ENCODE assay signal across 23 mouse cellular contexts in the genomic region with DNA sequence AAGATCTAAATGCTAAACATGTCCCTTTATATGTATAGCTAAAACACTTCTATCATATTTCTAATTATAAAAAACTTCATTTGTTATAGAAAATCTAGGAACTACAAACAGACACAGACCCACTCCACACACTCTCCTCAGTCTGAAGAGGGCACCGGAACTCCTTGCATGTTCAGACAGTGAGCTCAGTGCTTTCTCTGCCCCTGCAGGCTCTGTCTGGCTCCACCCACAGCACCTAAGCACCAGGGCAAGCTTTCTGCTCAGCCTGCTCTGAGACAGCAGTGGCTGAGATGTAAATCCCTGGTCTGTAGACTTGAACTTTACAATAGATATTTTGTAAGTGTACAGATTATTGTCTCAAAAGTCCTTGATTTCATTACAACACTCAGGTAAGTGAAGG. TPM values are rescaled to one million over a fixed set of nuclear protein-coding genes. Genes with fewer than 3 reads are reported as not detected.
DNase-seq lines count a peak whose midpoint lies in the region; ATAC-seq and TF ChIP-seq lines count a peak whose summit lies in the region.
"Had no signal": no experiment of that assay in that cellular context is flagged by ENCODE, and none has a peak within 500 bp of the region (broad histone marks: within the 10 kb centered on the region; RNA-seq: fewer than 3 reads in every experiment).

No protein-coding gene starts in this region.

- peak overlapping the region; percentile 56; the same call in 1 of the 2 replicates for H3K27ac ChIP-seq in heart, embryonic 10.5 days
- no peak overlapping the region for H3K27ac ChIP-seq in heart, adult 2 months
- H3K27ac ChIP-seq in liver, postnatal 0 days (ENCODE audit: low read depth) = no peak overlapping the region
- H3K27ac ChIP-seq in intestine, embryonic 15.5 days = no peak overlapping the region
- H3K27ac ChIP-seq: embryonic facial prominence, embryonic 13.5 days; hindbrain, embryonic 15.5 days; kidney, postnatal 0 days; stomach, embryonic 15.5 days had no signal

- no peaks in the 10 kb centered on the region for H3K9me3 ChIP-seq in heart, embryonic 10.5 days
- H3K9me3 ChIP-seq in liver, postnatal 0 days (ENCODE audit: low read length) = no peaks in the 10 kb centered on the region
- no peaks in the 10 kb centered on the region for H3K9me3 ChIP-seq in intestine, embryonic 15.5 days
- H3K9me3 ChIP-seq: embryonic facial prominence, embryonic 13.5 days; hindbrain, embryonic 15.5 days; stomach, embryonic 15.5 days had no signal

- peaks cover 29% of the 10 kb centered on the region for H3K4me1 ChIP-seq in heart, embryonic 10.5 days
- peaks cover 1% of the 10 kb centered on the region for H3K4me1 ChIP-seq in heart, adult 2 months (ENCODE audit: control insufficient read depth, insufficient read depth, low read length)
- 0 out of 2 replicates have a peak, but pooled peaks cover 2% of the 10 kb centered on the region for H3K4me1 ChIP-seq in liver, postnatal 0 days (ENCODE audit: insufficient read depth)
- no peaks in the 10 kb centered on the region for H3K4me1 ChIP-seq in intestine, embryonic 15.5 days (replicated peaks)
- H3K4me1 ChIP-seq: embryonic facial prominence, embryonic 13.5 days; hindbrain, embryonic 15.5 days; stomach, embryonic 15.5 days had no signal

- 38% methylated on average over 1 of the region's 1 CpGs for WGBS in heart, embryonic 10.5 days
- 53% methylated on average over 1 of the region's 1 CpGs for WGBS in heart, adult 2 months
- WGBS in liver, postnatal 0 days (ENCODE audit: insufficient replicate concordance) = 72% methylated on average over 1 of the region's 1 CpGs
- 50% methylated on average over 1 of the region's 1 CpGs for WGBS in intestine, embryonic 15.5 days

- no peak for TF ChIP-seq CTCF in heart, adult 2 months (IDR thresholded peaks at IDR 0.05)
- peak; percentile 9; the same call in 1 of the 2 replicates for TF ChIP-seq CTCF in liver, postnatal 0 days (IDR thresholded peaks at IDR 0.05; ENCODE audit: low read depth)

- no peak overlapping the region for H3K4me2 ChIP-seq in liver, postnatal 0 days (ENCODE audit: low read depth, low read length)
- no peak overlapping the region for H3K4me2 ChIP-seq in intestine, embryonic 15.5 days (replicated peaks)
- H3K4me2 ChIP-seq: embryonic facial prominence, embryonic 13.5 days; hindbrain, embryonic 15.5 days; liver, embryonic 11.5 days; stomach, embryonic 15.5 days had no signal

- no peak for DNase-seq in heart, embryonic 10.5 days (ENCODE audit: low spot score)
- DNase-seq in heart, adult 2 months = no peak
- DNase-seq in liver, postnatal 0 days = no peak
- DNase-seq in liver = no peak
- peak; percentile 39 for DNase-seq in ZHBTc4 (ENCODE audit: low read depth, low spot score)
- peak; percentile 38 for DNase-seq in lung, postnatal 10 days
- DNase-seq in Muller cell, postnatal 12 days (ENCODE audit: inconsistent ontology term) = no peak
- DNase-seq: adrenal gland, postnatal 14 days; cerebellum, adult 11-12 months; cerebellum, postnatal 36 days; kidney, adult 11 months; left cerebral cortex, postnatal 4 days; spleen, adult 18-20 months had no signal

- ATAC-seq in liver, postnatal 0 days = no peak
- no peak for ATAC-seq in intestine, embryonic 15.5 days
- ATAC-seq: activated CD4-positive, CD25-positive, alpha-beta regulatory T cell, adult 4 months had no signal

- intact Hi-C loops in heart, adult 2 months (cut with DNase I) = no loop called here

- no peak overlapping the region for H3K9ac ChIP-seq in heart, adult 2 months (ENCODE audit: low read depth, low read length)
- H3K9ac ChIP-seq in liver, postnatal 0 days (replicated peaks) = no peak overlapping the region
- no peak overlapping the region for H3K9ac ChIP-seq in intestine, embryonic 15.5 days
- H3K9ac ChIP-seq: embryonic facial prominence, embryonic 13.5 days; hindbrain, embryonic 15.5 days; stomach, embryonic 15.5 days had no signal

- no peak for TF ChIP-seq POLR2A in heart, adult 2 months (IDR thresholded peaks at IDR 0.05; ENCODE audit: insufficient read depth, low read depth, low read length)

- no peaks in the 10 kb centered on the region for H3K27me3 ChIP-seq in heart, embryonic 10.5 days (ENCODE audit: insufficient read depth, poor library complexity, severe bottlenecking)
- no peaks in the 10 kb centered on the region for H3K27me3 ChIP-seq in heart, adult 2 months (ENCODE audit: control insufficient read depth, insufficient read depth, low read length)
- H3K27me3 ChIP-seq in liver, postnatal 0 days (ENCODE audit: insufficient read depth, low read length) = no peaks in the 10 kb centered on the region
- H3K27me3 ChIP-seq in intestine, embryonic 15.5 days (replicated peaks) = no peaks in the 10 kb centered on the region
- H3K27me3 ChIP-seq: embryonic facial prominence, embryonic 13.5 days; hindbrain, embryonic 15.5 days; stomach, embryonic 15.5 days had no signal

- peaks cover 56% of the 10 kb centered on the region for H3K36me3 ChIP-seq in heart, embryonic 10.5 days
- H3K36me3 ChIP-seq in heart, adult 2 months (ENCODE audit: control insufficient read depth, insufficient read depth, low read length) = no peaks in the 10 kb centered on the region
- H3K36me3 ChIP-seq in liver, postnatal 0 days (replicated peaks; ENCODE audit: insufficient read depth, low read length) = peaks cover 52% of the 10 kb centered on the region
- H3K36me3 ChIP-seq in intestine, embryonic 15.5 days = peaks cover 18% of the 10 kb centered on the region; the same call in 1 of the 2 replicates

- no peak for TF ChIP-seq EP300 in heart, adult 2 months (IDR thresholded peaks at IDR 0.05; ENCODE audit: insufficient read depth, low read depth, low read length)
- TF ChIP-seq EP300 in liver, postnatal 0 days (IDR thresholded peaks at IDR 0.05; ENCODE audit: low read depth) = no peak

- no peak overlapping the region for H3K4me3 ChIP-seq in heart, embryonic 10.5 days
- H3K4me3 ChIP-seq in heart, adult 2 months = no peak overlapping the region
- no peak overlapping the region for H3K4me3 ChIP-seq in liver, postnatal 0 days (ENCODE audit: low read depth, low read length)
- H3K4me3 ChIP-seq in intestine, embryonic 15.5 days (replicated peaks) = no peak overlapping the region
- H3K4me3 ChIP-seq: embryonic facial prominence, embryonic 13.5 days; hindbrain, embryonic 15.5 days; stomach, embryonic 15.5 days had no signal

- no peaks in the 10 kb centered on the region for H3K79me2 ChIP-seq in heart, adult 2 months (replicated peaks; ENCODE audit: control insufficient read depth, insufficient read depth, low read length)

RNA-seq across cellular contexts. Expression of a gene that starts 11.6 kb away (rescaled TPM):
- polyA plus RNA-seq in heart, embryonic 10.5 days (2016; fragmentation: Nextera tagmentation; extraction: Ambion mirVana) = 0.12 and 0.30 TPM in 2 replicates
- total RNA-seq in heart, adult 2 months (2021) = not detected
- polyA plus RNA-seq in heart, adult 2 months (2012; rRNA removed) = 9.1 TPM in 1 of 2 replicates, not detected in the other
- polyA plus RNA-seq in liver, postnatal 0 days (2015; fragmentation: Nextera tagmentation; extraction: Ambion mirVana) = 0.16 and 0.20 TPM in 2 replicates
- not detected in 2 replicates for polyA plus RNA-seq in intestine, embryonic 15.5 days (2015; fragmentation: Nextera tagmentation; extraction: Ambion mirVana)
- total RNA-seq: gastrocnemius, adult 8-10 months; layer of hippocampus, adult 18-20 months; megakaryocyte-erythroid progenitor cell, adult 5-6 weeks had no signal
- polyA plus RNA-seq: activated CD4-positive, CD25-positive, alpha-beta regulatory T cell, adult 4 months; kidney, postnatal 0 days; liver, embryonic 11.5 days had no signal

RNA-seq across cellular contexts. Expression of a gene that starts 28.9 kb away (rescaled TPM):
- polyA plus RNA-seq in heart, embryonic 10.5 days (2016; fragmentation: Nextera tagmentation; extraction: Ambion mirVana) = 43.5 and 53.9 TPM in 2 replicates
- total RNA-seq in heart, adult 2 months (2021) = 10 to 100 TPM; 14.9 to 17.7 TPM
- 11.4 and 19.0 TPM in 2 replicates for polyA plus RNA-seq in heart, adult 2 months (2012; rRNA removed)
- 21.1 and 21.7 TPM in 2 replicates for polyA plus RNA-seq in liver, postnatal 0 days (2015; fragmentation: Nextera tagmentation; extraction: Ambion mirVana)
- 38.2 and 42.6 TPM in 2 replicates for polyA plus RNA-seq in intestine, embryonic 15.5 days (2015; fragmentation: Nextera tagmentation; extraction: Ambion mirVana)

RNA-seq across cellular contexts. Expression of a gene that starts 31.1 kb away (rescaled TPM):
- 17.3 and 24.9 TPM in 2 replicates for polyA plus RNA-seq in heart, embryonic 10.5 days (2016; fragmentation: Nextera tagmentation; extraction: Ambion mirVana)
- total RNA-seq in heart, adult 2 months (2021) = 1 to 10 TPM; 8.2 to 9.1 TPM
- polyA plus RNA-seq in heart, adult 2 months (2012; rRNA removed) = 8.7 and 13.6 TPM in 2 replicates
- polyA plus RNA-seq in liver, postnatal 0 days (2015; fragmentation: Nextera tagmentation; extraction: Ambion mirVana) = 13.0 and 13.3 TPM in 2 replicates
- 25.9 and 26.1 TPM in 2 replicates for polyA plus RNA-seq in intestine, embryonic 15.5 days (2015; fragmentation: Nextera tagmentation; extraction: Ambion mirVana)

RNA-seq across cellular contexts. Expression of a gene that starts 39.2 kb away (rescaled TPM):
- polyA plus RNA-seq in heart, embryonic 10.5 days (2016; fragmentation: Nextera tagmentation; extraction: Ambion mirVana) = 15.7 and 24.9 TPM in 2 replicates
- 10 to 100 TPM; 22.7 to 22.8 TPM for total RNA-seq in heart, adult 2 months (2021)
- polyA plus RNA-seq in heart, adult 2 months (2012; rRNA removed) = 79.2 and 86.9 TPM in 2 replicates
- polyA plus RNA-seq in liver, postnatal 0 days (2015; fragmentation: Nextera tagmentation; extraction: Ambion mirVana) = 92.3 and 113 TPM in 2 replicates
- 11.3 and 14.4 TPM in 2 replicates for polyA plus RNA-seq in intestine, embryonic 15.5 days (2015; fragmentation: Nextera tagmentation; extraction: Ambion mirVana)

RNA-seq across cellular contexts. Expression of a gene that starts 50.7 kb away (rescaled TPM):
- polyA plus RNA-seq in heart, embryonic 10.5 days (2016; fragmentation: Nextera tagmentation; extraction: Ambion mirVana) = 119 and 127 TPM in 2 replicates
- 10 to 100 TPM; 36.0 to 40.7 TPM for total RNA-seq in heart, adult 2 months (2021)
- 44.0 and 56.6 TPM in 2 replicates for polyA plus RNA-seq in heart, adult 2 months (2012; rRNA removed)
- 61.0 and 63.2 TPM in 2 replicates for polyA plus RNA-seq in liver, postnatal 0 days (2015; fragmentation: Nextera tagmentation; extraction: Ambion mirVana)
- polyA plus RNA-seq in intestine, embryonic 15.5 days (2015; fragmentation: Nextera tagmentation; extraction: Ambion mirVana) = 122 and 133 TPM in 2 replicates

Comparison
In these comparisons a context has a peak if more than half of its experiments do, and no peak if none do; other contexts are left out.
1. DNase-seq: peak in ZHBTc4 (single experiment) and lung, postnatal 10 days (single experiment); none in heart, embryonic 10.5 days (single experiment), heart, adult 2 months (0 of 2), liver, postnatal 0 days (single experiment), liver (single experiment) and Muller cell, postnatal 12 days (single experiment).